Mouse (Mus musculus): ENCODE data around the gene Rnaseh2c. TPM values are rescaled to one million over a fixed set of nuclear protein-coding genes. Genes with fewer than 3 reads are reported as not detected.

Rnaseh2c gene
- 63.2 and 67.2 TPM in 2 replicates for polyA plus RNA-seq (2021; fragmentation: Nextera tagmentation)
- long read RNA-seq, experiment 1, partial matches to known transcripts, result 0 of 4 reads
- long read RNA-seq, experiment 1, other reads (novel, unspliced or antisense), result 1 of 4 reads
- long read RNA-seq, experiment 2, transcript Rnaseh2c-201 (4 exons, 1,126 nt), result major isoform, 32 of 35 reads
- long read RNA-seq, experiment 2, partial matches to known transcripts, result 0 of 35 reads
- long read RNA-seq, experiment 2, other reads (novel, unspliced or antisense), result 2 of 35 reads

DNA sequence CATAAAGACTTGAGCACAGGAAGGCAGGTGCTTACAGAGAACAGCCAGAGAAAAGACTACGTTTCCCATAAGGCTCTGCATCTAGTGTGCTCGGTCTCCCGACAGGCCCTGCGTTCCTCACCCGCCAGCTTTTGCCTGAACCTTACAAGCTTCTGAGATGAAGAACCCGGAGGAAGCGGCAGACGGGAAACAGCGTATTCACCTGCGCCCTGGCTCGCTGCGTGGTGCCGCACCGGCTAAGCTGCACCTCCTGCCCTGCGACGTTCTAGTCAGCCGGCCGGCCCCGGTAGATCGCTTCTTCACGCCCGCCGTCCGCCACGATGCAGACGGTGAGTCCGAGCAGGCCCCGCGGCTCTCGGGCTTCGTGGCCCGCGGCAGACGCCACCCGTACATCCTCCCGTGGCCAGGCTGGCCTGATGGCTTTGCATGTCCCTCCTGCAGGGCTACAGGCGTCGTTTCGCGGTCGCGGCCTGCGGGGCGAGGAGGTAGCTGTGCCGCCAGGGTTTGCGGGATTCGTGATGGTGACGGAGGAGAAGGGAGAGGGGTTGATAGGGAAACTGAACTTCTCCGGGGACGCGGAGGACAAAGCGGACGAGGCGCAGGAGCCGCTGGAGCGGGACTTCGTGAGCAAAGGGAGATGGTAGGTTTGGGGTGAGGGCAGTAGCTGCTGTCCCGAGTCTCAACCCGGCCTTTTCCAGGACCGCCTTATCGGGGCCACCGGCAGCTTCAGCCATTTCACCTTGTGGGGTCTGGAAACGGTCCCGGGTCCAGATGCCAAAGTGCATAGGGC is at the start of gene Rnaseh2c:
Gene Rnaseh2c (plus strand): TSS at position 122 of the 790 bp plus-strand sequence.

DNA sequence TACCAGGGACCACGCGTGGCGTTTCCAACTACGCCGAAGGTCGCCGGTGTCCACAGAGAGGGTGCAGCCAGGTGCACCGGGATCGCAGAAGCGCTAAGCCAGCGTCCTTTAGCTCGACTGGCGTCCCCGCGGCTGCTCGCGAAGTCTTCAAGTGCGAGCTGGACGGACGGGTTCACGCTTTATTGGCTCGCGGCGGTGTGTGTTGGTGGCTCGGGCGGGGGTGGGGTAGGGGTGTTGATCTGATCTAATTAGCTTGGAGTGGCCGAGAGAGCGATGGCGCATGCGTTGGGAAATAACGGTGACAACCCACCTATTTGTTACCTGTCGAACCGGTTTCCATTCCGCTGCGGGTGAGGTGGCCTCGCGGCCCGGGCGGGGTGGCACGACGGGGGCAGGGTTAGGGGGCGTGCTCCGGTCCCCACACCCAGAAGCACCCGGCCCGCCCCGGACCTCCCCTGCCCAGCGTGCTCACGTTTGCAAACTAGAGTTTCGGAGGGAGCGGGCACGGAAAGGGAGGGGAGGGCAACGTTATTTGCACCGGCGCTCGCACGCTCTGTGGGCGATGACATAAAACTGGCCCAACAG is 41.1 kb upstream of the Rnaseh2c start, which contains the start of gene Ovol1:
Gene Ovol1 (minus strand): TSS at position 190 of the 585 bp plus-strand sequence.

GRCm38 (mm10) chr19:5567534-5568469 is 33.9 kb upstream of the Rnaseh2c start, which contains the start of gene Ap5b1:
Ap5b1 (plus strand) TSS chr19:5568025.

GRCm38 (mm10) chr19:5609547-5610404 is 8.1 kb downstream of the Rnaseh2c start, which contains the start of gene Kat5:
Kat5 (minus strand) TSS chr19:5610237.

DNA sequence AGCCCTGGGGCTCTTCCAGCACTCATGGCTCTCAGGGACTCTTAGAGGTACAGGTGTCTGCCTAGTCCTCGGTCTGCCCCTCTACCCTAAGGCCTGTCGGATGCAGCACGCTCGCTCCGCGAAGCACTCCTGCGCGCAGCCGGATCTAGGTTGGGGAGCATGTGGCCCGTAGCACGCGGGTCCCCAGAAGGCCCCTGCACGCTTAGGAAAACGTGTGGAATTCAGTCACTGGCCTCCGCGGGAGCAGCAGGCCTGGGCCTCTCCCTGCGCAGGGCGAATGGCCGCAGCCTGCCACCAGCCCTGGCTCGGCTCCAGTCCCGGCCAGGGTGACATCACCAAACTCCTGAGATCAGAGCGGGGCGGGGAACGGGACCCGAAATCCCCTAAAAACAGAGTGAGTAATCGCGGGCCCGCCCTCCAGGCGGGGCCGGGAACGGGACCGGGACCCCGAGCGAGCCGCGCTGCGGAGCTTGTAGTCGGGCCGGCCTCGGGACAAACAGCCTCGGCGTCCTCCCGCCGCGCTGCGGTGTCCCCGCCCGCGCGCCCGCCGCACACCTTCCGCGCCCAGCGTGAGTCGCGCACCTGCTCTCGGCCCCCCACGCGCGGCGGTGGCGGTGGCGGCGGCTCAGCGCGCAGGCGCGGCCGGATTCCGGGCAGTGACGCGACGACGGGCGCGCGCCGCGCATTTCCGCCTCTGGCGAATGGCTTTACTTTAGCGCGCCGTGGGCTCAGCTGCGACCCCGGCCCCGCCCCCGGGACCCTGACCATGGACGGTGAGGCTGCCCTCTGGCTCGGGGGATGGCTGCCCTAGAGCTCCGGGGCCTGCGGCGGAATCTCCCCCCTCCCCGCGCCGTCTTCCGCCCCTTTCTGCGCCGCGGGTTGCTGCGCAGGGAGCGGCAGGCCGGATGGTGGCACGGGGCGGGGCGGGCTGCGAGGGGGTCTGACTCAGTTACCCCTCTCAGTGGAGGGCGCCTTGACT is 35.7 kb downstream of the Rnaseh2c start, which contains the start of gene Rela:
Gene Rela (plus strand): TSS at position 415 of the 979 bp plus-strand sequence.

Other genes starting within 250 kb of the Rnaseh2c start
- 29.9 and 34.7 TPM in 2 replicates for gene Eif1ad, start 235.1 kb upstream of the Rnaseh2c start, polyA plus RNA-seq (2021; fragmentation: Nextera tagmentation)
- 160 and 199 TPM in 2 replicates for gene Banf1, start 234.7 kb upstream of the Rnaseh2c start, polyA plus RNA-seq (2021; fragmentation: Nextera tagmentation)
- 26.4 and 29.3 TPM in 2 replicates for gene Sart1, start 213.2 kb upstream of the Rnaseh2c start, polyA plus RNA-seq (2021; fragmentation: Nextera tagmentation)
- gene Tsga10ip, start 199.3 kb upstream of the Rnaseh2c start, polyA plus RNA-seq (2021; fragmentation: Nextera tagmentation), result not detected in 2 replicates
- 166 and 215 TPM in 2 replicates for gene Drap1, start 176.9 kb upstream of the Rnaseh2c start, polyA plus RNA-seq (2021; fragmentation: Nextera tagmentation)
- gene AI837181, start 176.7 kb upstream of the Rnaseh2c start, polyA plus RNA-seq (2021; fragmentation: Nextera tagmentation), result 42.0 and 45.8 TPM in 2 replicates
- 0.19 TPM in 1 of 2 replicates, not detected in the other for gene Fosl1, start 154.3 kb upstream of the Rnaseh2c start, polyA plus RNA-seq (2021; fragmentation: Nextera tagmentation)
- gene Ccdc85b, start 144.0 kb upstream of the Rnaseh2c start, polyA plus RNA-seq (2021; fragmentation: Nextera tagmentation), result 20.7 and 40.8 TPM in 2 replicates
- 93.1 and 106 TPM in 2 replicates for gene Fibp, start 141.3 kb upstream of the Rnaseh2c start, polyA plus RNA-seq (2021; fragmentation: Nextera tagmentation)
- gene Ctsw, start 133.4 kb upstream of the Rnaseh2c start, polyA plus RNA-seq (2021; fragmentation: Nextera tagmentation), result 0.23 TPM in 1 of 2 replicates, not detected in the other
- 13.0 and 16.9 TPM in 2 replicates for gene Efemp2, start 127.9 kb upstream of the Rnaseh2c start, polyA plus RNA-seq (2021; fragmentation: Nextera tagmentation)
- gene Mus81, start 113.5 kb upstream of the Rnaseh2c start, polyA plus RNA-seq (2021; fragmentation: Nextera tagmentation), result 18.7 and 21.5 TPM in 2 replicates
- gene Cfl1, start 111.4 kb upstream of the Rnaseh2c start, polyA plus RNA-seq (2021; fragmentation: Nextera tagmentation), result 823 and 1,622 TPM in 2 replicates
- not detected in 2 replicates for gene 1700020D05Rik, start 98.1 kb upstream of the Rnaseh2c start, polyA plus RNA-seq (2021; fragmentation: Nextera tagmentation)
- 58.0 and 58.2 TPM in 2 replicates for gene Snx32, start 91.3 kb upstream of the Rnaseh2c start, polyA plus RNA-seq (2021; fragmentation: Nextera tagmentation)
- gene Ovol1, start 41.2 kb upstream of the Rnaseh2c start, polyA plus RNA-seq (2021; fragmentation: Nextera tagmentation), result not detected in 2 replicates
- gene Ap5b1, start 33.8 kb upstream of the Rnaseh2c start, polyA plus RNA-seq (2021; fragmentation: Nextera tagmentation), result 2.8 and 3.6 TPM in 2 replicates
- gene Kat5, start 8.4 kb downstream of the Rnaseh2c start, polyA plus RNA-seq (2021; fragmentation: Nextera tagmentation), result 57.2 and 58.7 TPM in 2 replicates
- 7.7 and 14.6 TPM in 2 replicates for gene Rela, start 35.6 kb downstream of the Rnaseh2c start, polyA plus RNA-seq (2021; fragmentation: Nextera tagmentation)
- 5.4 and 5.9 TPM in 2 replicates for gene Sipa1, start 61.8 kb downstream of the Rnaseh2c start, polyA plus RNA-seq (2021; fragmentation: Nextera tagmentation)
- gene Map3k11, start 86.9 kb downstream of the Rnaseh2c start, polyA plus RNA-seq (2021; fragmentation: Nextera tagmentation), result 5.6 and 10.1 TPM in 2 replicates
- gene Pcnx3, start 87.0 kb downstream of the Rnaseh2c start, polyA plus RNA-seq (2021; fragmentation: Nextera tagmentation), result 6.8 and 13.0 TPM in 2 replicates
- gene Kcnk7, start 102.5 kb downstream of the Rnaseh2c start, polyA plus RNA-seq (2021; fragmentation: Nextera tagmentation), result 0.38 and 0.49 TPM in 2 replicates
- 13.5 and 14.4 TPM in 2 replicates for gene Ehbp1l1, start 124.4 kb downstream of the Rnaseh2c start, polyA plus RNA-seq (2021; fragmentation: Nextera tagmentation)
- 22.3 and 26.6 TPM in 2 replicates for gene Fam89b, start 127.8 kb downstream of the Rnaseh2c start, polyA plus RNA-seq (2021; fragmentation: Nextera tagmentation)
- gene Ltbp3, start 139.0 kb downstream of the Rnaseh2c start, polyA plus RNA-seq (2021; fragmentation: Nextera tagmentation), result 3.3 and 3.5 TPM in 2 replicates
- gene Scyl1, start 169.5 kb downstream of the Rnaseh2c start, polyA plus RNA-seq (2021; fragmentation: Nextera tagmentation), result 65.3 and 68.3 TPM in 2 replicates

Data from left cerebral cortex, adult 6 months (tissue).